Mouse (Mus musculus) liver, postnatal 0 days (tissue): ENCODE measurements around the gene Prkaca. TPM values are rescaled to one million over a fixed set of nuclear protein-coding genes. Genes with fewer than 3 reads are reported as not detected.

Experiments
- ATAC-seq: fragments of 200-750 bp; cut with Nextera tagmentation; 2 replicates; pipeline ENCODE4 v1.8.0; 2017; ENCODE audit warnings: mild to moderate bottlenecking, moderate library complexity
- DNase-seq: peaks from one replicate; pipeline ENCODE4 v3.0.0-alpha.2; 2016
- H3K27ac ChIP-seq: fragments of 300-500 bp; sonication (generic); 2 replicates; pipeline ENCODE4 v1.5.1; 2014; ENCODE audit warnings: antibody characterized with exemption, moderate library complexity, mild to moderate bottlenecking, low read depth
- H3K27me3 ChIP-seq: fragments of 300-500 bp; sonication (generic); 2 replicates; pipeline ENCODE4 v1.6.1; 2014; ENCODE audit warnings: low read length, control low read depth, mixed read lengths; ENCODE audit not compliant: insufficient read depth
- H3K36me3 ChIP-seq: fragments of 300-500 bp; sonication (generic); replicated peaks from 2 replicates; pipeline ENCODE4 v1.6.1; 2014; ENCODE audit warnings: mild to moderate bottlenecking, control low read depth, low read length, moderate library complexity, mixed read lengths; ENCODE audit not compliant: insufficient read depth
- H3K4me1 ChIP-seq: fragments of 300-500 bp; sonication (generic); 2 replicates; pipeline ENCODE4 v1.6.1; 2014; ENCODE audit warnings: antibody characterized with exemption, mild to moderate bottlenecking, control low read depth; ENCODE audit not compliant: insufficient read depth
- H3K4me2 ChIP-seq: fragments of 300-500 bp; sonication (generic); 2 replicates; pipeline ENCODE4 v1.6.1; 2014; ENCODE audit warnings: low read depth, mild to moderate bottlenecking, low read length, moderate library complexity, mixed read lengths
- H3K4me3 ChIP-seq: fragments of 300-500 bp; sonication (generic); 2 replicates; pipeline ENCODE4 v1.5.1; 2014; ENCODE audit warnings: low read depth, low read length
- H3K9ac ChIP-seq: fragments of 300-500 bp; sonication (generic); replicated peaks from 2 replicates; pipeline ENCODE4 v1.6.1; 2014; ENCODE audit warnings: mild to moderate bottlenecking, moderate library complexity
- H3K9me3 ChIP-seq: fragments of 300-500 bp; sonication (generic); 2 replicates; pipeline ENCODE4 v1.6.1; 2016; ENCODE audit warnings: mild to moderate bottlenecking, control low read depth, low read length, mixed read lengths
- CTCF ChIP-seq: sonication (generic); IDR thresholded peaks from 2 replicates; pipeline ENCODE4 v1.5.1; 2016; ENCODE audit warnings: antibody characterized with exemption, low read depth
- EP300 ChIP-seq: IDR thresholded peaks from 2 replicates; pipeline ENCODE4 v1.6.1; 2016; ENCODE audit warnings: antibody characterized with exemption, low read depth, mild to moderate bottlenecking
- WGBS: fragments of 180-500 bp; shearing (Covaris S2); extraction: QIAGEN DNeasy Blood & Tissue Kit; methylation state at CpG from one replicate; pipeline ENCODE4 v1.1.7; 2014; ENCODE audit not compliant: insufficient replicate concordance; 5-methylcytosine and 5-hydroxymethylcytosine counted together
- polyA plus RNA-seq: library from polyadenylated mRNA; unstranded; fragments of >200 nt; fragmentation: Nextera tagmentation; extraction: Ambion mirVana; gene quantifications from 2 replicates; pipeline ENCODE4 v1.2.1, GENCODE M21; 2015

Gene Prkaca
- polyA plus RNA-seq, 1 experiment from 2014 or later, result 28.2 TPM

DNA sequence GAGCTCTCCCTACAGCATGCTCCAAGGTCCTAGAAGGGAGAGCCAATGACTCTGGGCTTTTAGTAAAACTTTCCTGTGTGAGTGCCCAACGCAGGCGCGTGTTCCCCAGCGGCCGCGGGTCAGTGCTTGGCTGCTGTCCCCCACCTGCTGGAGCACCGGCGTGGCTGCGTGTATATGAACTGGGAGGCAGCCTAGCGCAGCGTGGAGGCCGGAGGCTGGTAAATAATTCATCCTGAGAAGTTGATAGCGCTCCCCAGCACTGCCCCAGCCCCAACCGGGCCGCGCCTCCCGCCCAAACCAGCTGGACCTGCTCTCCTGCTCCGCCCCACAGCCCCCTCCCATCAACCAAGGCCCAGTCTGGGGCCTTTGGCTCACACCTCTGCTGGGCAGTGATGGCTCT, 48.3 kb downstream of the Prkaca start, which contains the start of gene Palm3:
Gene Palm3, plus strand, starts transcription at position 376 of the 400 bp plus-strand sequence.
- Histone ChIP-seq H3K27me3 (peaks cover 37% of the 10 kb centered on the region), H3K27ac (no peak within 1 kb of the TSS), H3K4me2 (no peak within 1 kb of the TSS), H3K4me1 (peaks cover 4% of the 10 kb centered on the region), H3K9ac (no peak within 1 kb of the TSS), H3K36me3 (no peaks in the 10 kb centered on the region), H3K4me3 (no peak within 1 kb of the TSS), H3K9me3 (no peaks in the 10 kb centered on the region)
- DNase-seq, result no peak
- TF ChIP-seq CTCF, result no peak
- no peak for TF ChIP-seq EP300
- 24% methylated on average over 18 of the region's 18 CpGs for WGBS
- no peak for ATAC-seq

DNA sequence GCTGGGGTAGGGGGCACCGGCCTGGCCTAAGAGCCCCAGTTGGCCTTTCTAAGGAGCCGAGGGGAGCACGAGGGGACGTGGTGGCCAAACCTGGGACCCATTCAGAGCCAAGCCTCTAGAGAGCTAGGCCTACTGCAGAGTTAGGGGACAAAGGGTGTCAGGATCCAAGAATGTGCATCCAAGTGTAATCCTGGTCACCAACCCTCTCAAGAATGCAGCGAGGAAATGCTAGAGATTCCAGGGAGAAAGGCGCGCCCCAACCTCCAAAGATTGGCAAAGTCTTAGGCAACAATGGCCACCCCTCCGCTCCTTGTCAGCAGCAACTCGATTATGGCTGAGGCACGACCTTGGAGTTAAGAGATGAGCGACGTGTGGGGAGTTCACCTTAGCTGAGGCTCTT, 48.8 kb downstream of the Prkaca start:
- Histone ChIP-seq H3K27me3 (peaks cover 42% of the 10 kb centered on the region), H3K9me3 (no peaks in the 10 kb centered on the region), H3K36me3 (no peaks in the 10 kb centered on the region), H3K4me1 (peaks cover 4% of the 10 kb centered on the region), H3K4me2 (no peak overlapping the region), H3K9ac (no peak overlapping the region), H3K4me3 (no peak overlapping the region), H3K27ac (no peak overlapping the region)
- WGBS, result 50% methylated on average over 12 of the region's 12 CpGs
- TF ChIP-seq CTCF (no peak), EP300 (no peak)
- DNase-seq, result no peak
- no peak for ATAC-seq

DNA sequence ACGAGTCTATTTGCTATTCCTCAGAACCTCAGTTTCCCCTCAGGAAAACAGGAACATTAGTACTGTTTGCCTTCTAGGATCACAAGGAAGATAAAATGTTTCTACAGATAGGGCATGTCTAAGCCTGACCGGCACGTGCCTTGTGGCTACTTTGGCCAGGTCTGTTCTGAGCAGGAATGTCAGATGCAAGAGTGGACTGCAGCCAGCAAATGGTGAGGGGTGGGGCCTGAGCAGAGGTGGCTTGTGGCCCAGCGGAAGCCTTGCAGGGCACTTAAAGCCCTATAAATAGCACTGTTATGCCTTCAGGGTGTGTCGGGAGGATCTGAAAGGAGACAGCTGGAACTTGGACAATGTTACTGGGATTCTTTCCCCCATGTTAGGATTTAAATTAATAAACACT, 50.3 kb downstream of the Prkaca start:
- peaks cover 4% of the 10 kb centered on the region for H3K4me1 ChIP-seq
- ATAC-seq, result no peak
- no peaks in the 10 kb centered on the region for H3K9me3 ChIP-seq
- DNase-seq, result no peak
- no peak overlapping the region for H3K9ac ChIP-seq
- no peak for TF ChIP-seq EP300
- TF ChIP-seq CTCF, result no peak
- peaks cover 55% of the 10 kb centered on the region for H3K27me3 ChIP-seq
- 24% methylated on average over 5 of the region's 5 CpGs for whole genome bisulfite sequencing
- H3K4me3 ChIP-seq, result no peak overlapping the region
- H3K4me2 ChIP-seq, result no peak overlapping the region
- no peaks in the 10 kb centered on the region for H3K36me3 ChIP-seq
- H3K27ac ChIP-seq, result no peak overlapping the region

DNA sequence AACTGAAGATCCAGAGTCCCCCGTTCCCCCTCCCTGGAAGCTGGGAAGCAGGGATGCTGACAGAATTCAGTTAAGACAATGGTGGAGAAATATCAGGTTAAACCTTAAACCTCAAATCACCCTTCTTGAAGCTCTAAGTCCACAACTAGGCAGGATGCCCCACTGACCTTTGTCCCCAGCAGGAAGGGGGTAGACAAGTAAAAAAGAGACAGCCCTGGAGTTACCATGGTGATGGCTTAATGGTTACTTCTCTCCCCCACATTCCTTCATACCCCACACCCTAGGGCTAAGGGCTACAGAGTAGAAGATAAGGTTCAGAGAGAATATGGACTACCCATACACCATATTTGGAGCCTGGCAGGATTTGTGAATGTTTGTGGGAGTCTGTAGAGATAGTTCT, 50.8 kb downstream of the Prkaca start:
- H3K4me3 ChIP-seq, result no peak overlapping the region
- no peak overlapping the region for H3K4me2 ChIP-seq
- no peaks in the 10 kb centered on the region for H3K36me3 ChIP-seq
- DNase-seq (no peak), ATAC-seq (no peak)
- H3K27ac ChIP-seq, result no peak overlapping the region
- no peak overlapping the region for H3K9ac ChIP-seq
- H3K27me3 ChIP-seq, result peaks cover 61% of the 10 kb centered on the region
- no peaks in the 10 kb centered on the region for H3K9me3 ChIP-seq
- peaks cover 4% of the 10 kb centered on the region for H3K4me1 ChIP-seq
- 65% methylated on average over 1 of the region's 1 CpGs for WGBS
- TF ChIP-seq EP300 (no peak), CTCF (no peak)

DNA sequence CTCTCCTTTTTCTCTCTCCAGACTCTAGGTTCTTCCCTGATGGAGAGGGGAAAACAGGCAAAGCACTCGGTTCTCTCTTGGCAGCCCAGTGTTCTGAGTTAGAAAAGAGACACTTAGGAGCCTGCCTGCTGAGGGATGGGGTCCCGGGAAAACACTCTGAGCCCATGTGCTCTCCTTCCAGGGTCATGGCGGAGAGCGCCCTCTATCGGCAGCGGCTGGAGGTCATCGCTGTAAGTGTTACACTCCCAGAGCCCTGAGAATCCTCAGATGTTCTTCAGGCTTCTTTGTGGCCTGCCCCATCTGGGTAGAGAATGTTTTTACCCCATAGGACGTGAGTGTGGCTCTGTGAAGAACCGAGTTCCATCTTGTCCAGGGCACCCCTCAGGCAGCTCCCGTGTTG, 51.4 kb downstream of the Prkaca start:
- DNase-seq (peak; percentile 75), ATAC-seq (no peak)
- no peaks in the 10 kb centered on the region for H3K9me3 ChIP-seq
- H3K27me3 ChIP-seq, result peaks cover 61% of the 10 kb centered on the region
- no peak overlapping the region for H3K27ac ChIP-seq
- no peaks in the 10 kb centered on the region for H3K36me3 ChIP-seq
- no peak overlapping the region for H3K4me2 ChIP-seq
- WGBS, result 11% methylated on average over 10 of the region's 10 CpGs
- peaks cover 4% of the 10 kb centered on the region for H3K4me1 ChIP-seq
- H3K9ac ChIP-seq, result no peak overlapping the region
- no peak overlapping the region for H3K4me3 ChIP-seq
- TF ChIP-seq CTCF, result peak; percentile 79
- TF ChIP-seq EP300, result no peak

DNA sequence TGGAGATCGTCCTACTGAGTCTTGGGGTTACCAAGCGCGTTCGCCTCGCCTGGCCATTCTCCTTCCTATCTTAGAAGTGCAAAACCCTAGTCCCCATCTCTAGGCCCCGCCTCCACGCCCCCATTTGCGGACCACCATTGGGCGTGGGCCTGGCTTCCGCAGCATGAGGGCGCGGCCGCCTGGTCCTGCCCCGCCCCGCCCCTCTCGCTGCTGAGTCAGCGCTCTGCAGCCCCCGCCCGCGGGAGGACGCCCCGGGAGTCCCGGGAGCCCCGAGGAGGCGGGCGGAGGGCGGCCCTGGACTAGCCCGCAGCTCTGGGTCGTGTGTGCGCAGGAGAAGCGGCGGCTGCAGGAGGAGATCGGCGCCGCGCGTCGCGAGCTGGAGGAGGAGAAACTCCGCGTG, 53.1 kb downstream of the Prkaca start:
- Histone ChIP-seq H3K4me1 (peaks cover 4% of the 10 kb centered on the region), H3K27ac (no peak overlapping the region), H3K4me2 (peak overlapping the region; percentile 62), H3K4me3 (peak overlapping the region; percentile 35), H3K9me3 (no peaks in the 10 kb centered on the region), H3K9ac (no peak overlapping the region), H3K27me3 (peaks cover 52% of the 10 kb centered on the region), H3K36me3 (no peaks in the 10 kb centered on the region)
- TF ChIP-seq CTCF (no peak), EP300 (no peak)
- WGBS, result 2% methylated on average over 41 of the region's 41 CpGs
- DNase-seq (peak; percentile 48), ATAC-seq (0 out of 2 replicates have a peak, but pooled peaks have one; percentile 8)

DNA sequence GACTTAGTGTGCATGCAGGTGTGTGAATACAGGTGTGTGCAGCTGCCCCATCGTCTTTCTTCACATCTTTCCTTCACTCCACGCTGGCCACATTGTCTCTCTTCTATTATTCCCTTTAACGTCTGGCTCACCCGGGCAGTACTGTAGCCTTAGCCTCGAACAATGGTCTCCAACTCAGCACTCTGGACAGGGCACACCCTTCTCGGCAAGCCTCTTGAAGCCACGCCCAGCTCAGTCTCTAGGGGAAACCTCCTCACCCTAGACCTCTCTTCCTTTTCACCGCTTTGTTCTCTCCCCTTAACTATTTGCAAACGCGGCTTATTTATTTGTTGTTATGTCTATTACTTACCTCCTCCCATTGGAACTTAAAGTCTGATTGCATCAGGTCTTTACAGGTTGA, 54.7 kb downstream of the Prkaca start:
- Histone ChIP-seq H3K27me3 (peaks cover 43% of the 10 kb centered on the region), H3K4me3 (no peak overlapping the region), H3K4me1 (peaks cover 4% of the 10 kb centered on the region), H3K9me3 (no peaks in the 10 kb centered on the region), H3K27ac (no peak overlapping the region), H3K4me2 (no peak overlapping the region), H3K9ac (no peak overlapping the region), H3K36me3 (no peaks in the 10 kb centered on the region)
- 14% methylated on average over 10 of the region's 10 CpGs for WGBS
- ATAC-seq (no peak), DNase-seq (peak; percentile 42)
- TF ChIP-seq CTCF (no peak), EP300 (no peak)
